Mouse (Mus musculus) ovary, adult 18-20 months (tissue): Measurements from ENCODE around the gene Agk.

ENCODE experiments used
- DNase-seq: peaks from one replicate; pipeline ENCODE4 v3.0.0; 2022; ENCODE audit warnings: low spot score, mixed read lengths

Agk gene

GRCm38 (mm10) chr6:40443281-40443928, 118.4 kb downstream of the Agk start:
- DNase-seq, result no peak
